Mouse (Mus musculus) lung, postnatal 0 days (tissue): ENCODE results near the gene Nyap2.

Source experiments
- CTCF ChIP-seq: IDR thresholded peaks from 2 replicates; pipeline ENCODE4 v1.5.1; 2016; ENCODE audit warnings: antibody characterized with exemption, mild to moderate bottlenecking
- EP300 ChIP-seq: IDR thresholded peaks from 2 replicates; pipeline ENCODE4 v1.6.1; 2016; ENCODE audit warnings: antibody characterized with exemption, mild to moderate bottlenecking, control low read depth

- TF ChIP-seq CTCF (no peak), EP300 (no peak)
These were observed 311.0 kb downstream of the Nyap2 start for GRCm38 (mm10) chr1:81387722-81388121.
